Mouse (Mus musculus) midbrain, embryonic 14.5 days (tissue): ENCODE results near the gene Rhod. TPM values are rescaled to one million over a fixed set of nuclear protein-coding genes. Genes with fewer than 3 reads are reported as not detected.
"Not testable (repeated sequence)": the region's sequence is repeated elsewhere in the genome, so short reads cannot be mapped to it uniquely, and the experiment has no call there.

Source experiments
- ATAC-seq: fragments of 200-750 bp; cut with Nextera tagmentation; 2 replicates; pipeline ENCODE4 v1.8.0; 2017; ENCODE audit warnings: moderate number of reproducible peaks, moderate library complexity; ENCODE audit not compliant: low FRiP score, low TSS enrichment
- DNase-seq: peaks from one replicate; pipeline ENCODE4 v3.0.0-alpha.2; 2015
- H3K27ac ChIP-seq: fragments of 300-500 bp; sonication (generic); replicated peaks from 2 replicates; pipeline ENCODE4 v1.5.1; 2014; ENCODE audit warnings: mild to moderate bottlenecking, low read depth, low read length, moderate library complexity
- H3K27me3 ChIP-seq: fragments of 300-500 bp; sonication (generic); 2 replicates; pipeline ENCODE4 v1.6.1; 2014; ENCODE audit warnings: low read length, control low read depth, mixed read lengths; ENCODE audit not compliant: control insufficient read depth, insufficient read depth
- H3K36me3 ChIP-seq: fragments of 300-500 bp; sonication (generic); 2 replicates; pipeline ENCODE4 v1.6.1; 2014; ENCODE audit warnings: low read length, control low read depth; ENCODE audit not compliant: control insufficient read depth, insufficient read depth
- H3K4me1 ChIP-seq: fragments of 300-500 bp; sonication (generic); 2 replicates; pipeline ENCODE4 v1.6.1; 2014; ENCODE audit warnings: mild to moderate bottlenecking, antibody characterized with exemption, low read length, control low read depth; ENCODE audit not compliant: control insufficient read depth, insufficient read depth
- H3K4me2 ChIP-seq: fragments of 300-500 bp; sonication (generic); 2 replicates; pipeline ENCODE4 v1.6.1; 2014; ENCODE audit warnings: mild to moderate bottlenecking, low read length, moderate library complexity
- H3K4me3 ChIP-seq: fragments of 300-500 bp; sonication (generic); replicated peaks from 2 replicates; pipeline ENCODE4 v1.5.1; 2014; ENCODE audit warnings: low read depth, low read length
- H3K9ac ChIP-seq: fragments of 300-500 bp; sonication (generic); replicated peaks from 2 replicates; pipeline ENCODE4 v1.6.1; 2014; ENCODE audit warnings: mild to moderate bottlenecking, low read length, moderate library complexity
- H3K9me3 ChIP-seq: fragments of 300-500 bp; sonication (generic); 2 replicates; pipeline ENCODE4 v1.6.1; 2016; ENCODE audit warnings: low read length, control low read depth, mixed read lengths; ENCODE audit not compliant: control insufficient read depth
- WGBS: fragments of 180-500 bp; shearing (Covaris S2); extraction: QIAGEN DNeasy Blood & Tissue Kit; methylation state at CpG from one replicate; pipeline ENCODE4 v1.1.7; 2014; 5-methylcytosine and 5-hydroxymethylcytosine counted together
- polyA plus RNA-seq: library from polyadenylated mRNA; unstranded; fragments of >200 nt; fragmentation: Nextera tagmentation; extraction: Ambion mirVana; gene quantifications from 2 replicates; pipeline ENCODE4 v1.2.1, GENCODE M21; 2014

Rhod gene
- polyA plus RNA-seq, 1 experiment from 2014 or later = 4.8 TPM

- DNase-seq = no peak
- H3K27me3 ChIP-seq = no peaks in the 10 kb centered on the region
- H3K4me1 ChIP-seq = no peaks in the 10 kb centered on the region
- H3K27ac ChIP-seq = no peak overlapping the region
- 84% methylated on average over 4 of the region's 4 CpGs for WGBS
- no peak overlapping the region for H3K4me3 ChIP-seq
- peaks cover 8% of the 10 kb centered on the region; the same call in 1 of the 2 replicates for H3K36me3 ChIP-seq
- no peaks in the 10 kb centered on the region for H3K9me3 ChIP-seq
- no peak overlapping the region for H3K4me2 ChIP-seq
- ATAC-seq = no peak
- H3K9ac ChIP-seq = no peak overlapping the region
These were observed 54.2 kb downstream of the Rhod start for GRCm38 (mm10) chr19:4385026-4385425.

GRCm38 (mm10) chr19:4384322-4384721, 54.9 kb downstream of the Rhod start:
- Histone ChIP-seq H3K27me3 (no peaks in the 10 kb centered on the region), H3K9me3 (no peaks in the 10 kb centered on the region), H3K4me1 (no peaks in the 10 kb centered on the region), H3K9ac (no peak overlapping the region), H3K4me3 (no peak overlapping the region), H3K27ac (no peak overlapping the region), H3K36me3 (peaks cover 5% of the 10 kb centered on the region; the same call in 1 of the 2 replicates), H3K4me2 (no peak overlapping the region)
- WGBS = 39% methylated on average over 1 of the region's 1 CpGs
- DNase-seq = no peak
- no peak for ATAC-seq

- no peaks in the 10 kb centered on the region for H3K27me3 ChIP-seq
- ATAC-seq (no peak), DNase-seq (no peak)
- no peak overlapping the region for H3K27ac ChIP-seq
- no peaks in the 10 kb centered on the region for H3K4me1 ChIP-seq
- no peak overlapping the region for H3K4me3 ChIP-seq
- no peak overlapping the region for H3K4me2 ChIP-seq
- H3K9ac ChIP-seq = no peak overlapping the region
- H3K9me3 ChIP-seq = no peaks in the 10 kb centered on the region
- peaks cover 9% of the 10 kb centered on the region for H3K36me3 ChIP-seq
These were observed 55.9 kb downstream of the Rhod start for GRCm38 (mm10) chr19:4383306-4383705.

GRCm38 (mm10) chr19:4382303-4382702, 56.9 kb downstream of the Rhod start:
- 95% methylated on average over 1 of the region's 1 CpGs for WGBS
- peaks cover 10% of the 10 kb centered on the region for H3K36me3 ChIP-seq
- not testable (repeated sequence) for ATAC-seq, H3K4me2 ChIP-seq, H3K9ac ChIP-seq, H3K27me3 ChIP-seq, DNase-seq, H3K4me1 ChIP-seq, H3K27ac ChIP-seq, H3K9me3 ChIP-seq, H3K4me3 ChIP-seq

Other genes with a start within 250 kb of the Rhod start
- 0.54 and 0.94 TPM in 2 replicates for gene Tbc1d10c, start 248.1 kb downstream of the Rhod start, polyA plus RNA-seq
- gene Ppp1ca, start 247.4 kb downstream of the Rhod start, polyA plus RNA-seq = 591 and 597 TPM in 2 replicates
- gene Rad9a, start 237.8 kb downstream of the Rhod start, polyA plus RNA-seq = 20.3 and 22.7 TPM in 2 replicates
- 0.08 and 0.46 TPM in 2 replicates for gene Clcf1, start 225.2 kb downstream of the Rhod start, polyA plus RNA-seq
- not detected in 2 replicates for gene AC109138.7, start 225.1 kb downstream of the Rhod start, polyA plus RNA-seq
- 18.5 and 19.1 TPM in 2 replicates for gene Pold4, start 207.5 kb downstream of the Rhod start, polyA plus RNA-seq
- gene Ssh3, start 170.3 kb downstream of the Rhod start, polyA plus RNA-seq = 8.8 and 12.8 TPM in 2 replicates
- gene Ankrd13d, start 156.3 kb downstream of the Rhod start, polyA plus RNA-seq = 34.5 and 39.3 TPM in 2 replicates
- 29.0 and 30.0 TPM in 2 replicates for gene Grk2, start 133.2 kb downstream of the Rhod start, polyA plus RNA-seq
- 29.2 and 43.9 TPM in 2 replicates for gene Kdm2a, start 41.1 kb downstream of the Rhod start, polyA plus RNA-seq
- gene Syt12, start 38.0 kb upstream of the Rhod start, polyA plus RNA-seq = 1.6 and 1.9 TPM in 2 replicates
- not detected in 2 replicates for gene 2010003K11Rik, start 59.2 kb upstream of the Rhod start, polyA plus RNA-seq
- gene Pcx, start 71.0 kb upstream of the Rhod start, polyA plus RNA-seq = 18.0 and 20.5 TPM in 2 replicates
- 14.1 and 18.8 TPM in 2 replicates for gene Lrfn4, start 176.2 kb upstream of the Rhod start, polyA plus RNA-seq
- gene Rce1, start 186.2 kb upstream of the Rhod start, polyA plus RNA-seq = 48.5 and 52.1 TPM in 2 replicates